ENCODE assay signal across 7 mouse cellular contexts in the genomic region with DNA sequence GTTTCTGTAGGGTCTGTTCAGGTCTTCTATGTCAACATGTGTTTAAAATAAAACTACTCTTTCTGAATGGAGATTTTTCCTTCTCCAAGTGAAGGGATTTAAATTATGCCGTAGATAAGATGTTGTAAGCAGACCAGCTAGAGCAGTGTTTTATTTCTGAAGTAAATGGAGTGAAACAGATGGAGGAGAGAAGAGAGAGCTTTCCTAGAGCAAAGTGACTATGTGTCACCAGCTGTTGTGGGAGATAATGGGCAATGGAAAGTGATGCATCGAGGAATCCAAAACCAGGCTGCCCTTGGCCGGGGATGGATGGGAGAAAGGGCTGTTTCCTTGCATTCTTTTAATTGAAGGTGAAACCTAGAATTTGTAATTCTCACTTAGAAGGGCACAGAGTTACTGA.
"Had no signal": no experiment of that assay in that cellular context is flagged by ENCODE, and none has a peak within 500 bp of the region (broad histone marks: within the 10 kb centered on the region; RNA-seq: fewer than 3 reads in every experiment).

No protein-coding gene starts in this region.

- DNase-seq: kidney, adult 11 months; kidney, adult 9 months; kidney, postnatal 36 days; lung, adult 2 months; lung, postnatal 4 days; midbrain, embryonic 14.5 days; thymus, postnatal 36 days had no signal
